Mouse (Mus musculus): ENCODE results near the gene Cdiptos.

Gene Cdiptos

DNA sequence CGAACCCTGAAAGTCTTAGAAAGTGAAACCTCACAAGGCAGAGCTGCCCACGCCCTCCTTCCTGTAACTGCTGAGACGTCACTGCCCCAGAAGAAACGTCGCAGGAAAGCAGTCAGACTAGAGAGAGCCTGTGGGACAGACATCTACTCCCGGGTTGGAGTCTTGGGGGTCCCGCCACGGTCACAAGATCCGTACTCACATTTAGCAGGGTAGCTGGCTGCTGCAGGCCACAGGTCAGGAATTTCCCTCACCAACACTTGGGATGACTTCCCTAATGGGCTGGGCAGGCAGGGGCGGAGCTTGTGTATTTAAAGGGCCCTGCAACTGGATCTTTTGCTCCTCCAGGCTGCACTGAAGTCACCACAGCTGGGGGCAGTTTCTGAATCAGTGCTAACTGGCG lies 38.4 kb upstream of the Cdiptos start, which contains the start of gene Mvp:
Mvp (minus strand) TSS at position 302 of the 400 bp plus-strand sequence.
- peak; percentile 85 for DNase-seq (ENCODE audit: low read depth, low spot score)

DNA sequence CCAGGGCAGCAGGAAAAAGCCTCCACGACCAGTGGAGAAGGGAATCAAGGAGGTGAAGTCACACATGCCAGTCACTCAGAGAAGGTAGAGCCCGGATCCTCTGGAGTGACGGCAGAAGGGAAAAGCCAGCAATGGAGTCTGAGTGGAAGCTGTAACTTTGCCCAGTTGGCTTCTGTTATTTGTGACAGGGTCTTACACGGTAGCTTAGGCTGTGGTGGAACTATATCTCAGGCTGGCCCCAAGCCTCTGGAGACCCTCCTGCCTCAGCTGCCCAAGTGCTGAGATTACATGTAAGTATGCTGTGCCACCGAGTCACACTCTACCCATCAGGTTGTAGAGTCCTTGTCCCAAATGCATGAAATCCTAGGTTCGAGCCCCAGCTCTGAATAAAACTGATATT lies 37.5 kb upstream of the Cdiptos start:
- DNase-seq (ENCODE audit: low read depth, low spot score) = no peak

DNA sequence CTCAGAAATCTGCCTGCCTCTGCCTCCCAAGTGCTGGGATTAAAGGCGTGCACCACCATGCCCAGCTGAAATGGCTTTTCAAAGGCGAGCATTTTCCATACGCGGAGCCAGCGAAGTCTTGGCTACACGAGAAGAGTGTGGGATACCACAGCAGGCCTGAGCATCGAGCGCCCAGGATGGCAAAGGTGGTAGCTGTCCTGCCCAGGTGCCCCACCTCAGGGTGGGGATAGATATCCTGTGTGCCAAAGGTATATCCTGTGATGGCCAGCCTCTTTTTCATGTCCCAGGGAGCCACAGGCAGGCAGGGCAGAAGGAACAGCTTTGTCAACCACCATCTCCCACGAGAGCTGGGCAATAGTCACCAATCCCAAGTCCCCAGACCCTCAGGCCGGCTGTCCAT lies 36.9 kb upstream of the Cdiptos start:
- DNase-seq (ENCODE audit: low read depth, low spot score) = no peak

DNA sequence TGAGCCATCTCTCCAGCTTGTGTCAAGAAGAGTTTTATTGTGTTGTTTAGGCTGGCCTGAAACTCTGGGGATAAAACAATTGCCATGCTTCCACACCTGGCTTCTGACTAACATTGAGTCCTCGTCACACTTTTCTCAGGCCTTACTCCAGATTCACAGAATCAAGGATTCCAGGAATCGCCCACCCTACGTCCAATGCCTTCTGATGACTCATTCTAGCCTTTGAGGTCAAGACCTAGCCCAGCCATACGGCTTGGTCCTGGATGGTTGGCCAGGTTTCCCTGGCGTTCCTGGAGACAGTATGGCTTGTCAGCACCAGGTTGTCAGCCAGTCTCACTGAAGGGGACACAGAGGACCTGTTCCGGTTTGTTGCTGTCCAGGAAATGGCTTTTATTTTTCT lies 36.5 kb upstream of the Cdiptos start:
- DNase-seq (ENCODE audit: low read depth, low spot score) = no peak

DNA sequence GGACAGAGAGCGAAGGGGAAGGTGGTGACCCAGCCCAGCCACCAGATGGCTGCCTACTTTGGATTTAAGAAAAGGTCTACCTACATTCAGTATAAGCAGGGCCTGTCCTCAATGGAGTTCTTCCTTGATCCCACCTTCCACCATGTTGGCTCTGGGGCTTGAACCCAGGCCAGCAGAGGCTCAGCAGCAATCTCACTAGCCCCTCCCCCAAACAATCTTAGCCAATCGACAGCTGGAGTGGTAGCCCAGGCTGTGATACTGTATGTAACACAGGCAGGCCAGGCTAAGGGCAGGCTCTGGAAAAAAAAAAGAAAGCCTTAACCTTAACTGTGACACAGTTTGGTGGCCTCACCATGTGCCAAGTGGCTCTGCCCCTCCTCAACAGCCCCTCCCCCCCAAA lies 35.8 kb upstream of the Cdiptos start:
- DNase-seq (ENCODE audit: low read depth, low spot score) = no peak

DNA sequence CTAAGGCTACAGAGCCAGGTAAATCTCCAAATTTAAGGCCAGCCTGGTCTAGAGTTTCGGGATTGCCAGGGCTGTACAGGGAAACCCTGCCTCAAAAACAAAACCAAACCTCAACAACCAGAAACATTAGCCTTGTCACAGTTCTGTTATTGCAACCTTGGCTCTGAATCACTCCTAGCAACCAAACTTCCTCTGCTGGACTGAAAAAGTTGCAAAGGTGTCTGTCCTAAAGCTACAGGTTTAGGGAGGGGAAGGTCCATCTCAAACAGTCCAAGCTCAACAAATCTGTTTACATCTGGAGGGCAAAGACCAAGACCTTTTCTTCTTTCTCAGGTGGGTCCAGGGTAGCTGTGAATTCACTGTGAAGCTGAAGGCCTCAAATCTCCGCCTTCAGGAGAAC lies 35.2 kb upstream of the Cdiptos start:
- DNase-seq (ENCODE audit: low read depth, low spot score) = no peak

DNA sequence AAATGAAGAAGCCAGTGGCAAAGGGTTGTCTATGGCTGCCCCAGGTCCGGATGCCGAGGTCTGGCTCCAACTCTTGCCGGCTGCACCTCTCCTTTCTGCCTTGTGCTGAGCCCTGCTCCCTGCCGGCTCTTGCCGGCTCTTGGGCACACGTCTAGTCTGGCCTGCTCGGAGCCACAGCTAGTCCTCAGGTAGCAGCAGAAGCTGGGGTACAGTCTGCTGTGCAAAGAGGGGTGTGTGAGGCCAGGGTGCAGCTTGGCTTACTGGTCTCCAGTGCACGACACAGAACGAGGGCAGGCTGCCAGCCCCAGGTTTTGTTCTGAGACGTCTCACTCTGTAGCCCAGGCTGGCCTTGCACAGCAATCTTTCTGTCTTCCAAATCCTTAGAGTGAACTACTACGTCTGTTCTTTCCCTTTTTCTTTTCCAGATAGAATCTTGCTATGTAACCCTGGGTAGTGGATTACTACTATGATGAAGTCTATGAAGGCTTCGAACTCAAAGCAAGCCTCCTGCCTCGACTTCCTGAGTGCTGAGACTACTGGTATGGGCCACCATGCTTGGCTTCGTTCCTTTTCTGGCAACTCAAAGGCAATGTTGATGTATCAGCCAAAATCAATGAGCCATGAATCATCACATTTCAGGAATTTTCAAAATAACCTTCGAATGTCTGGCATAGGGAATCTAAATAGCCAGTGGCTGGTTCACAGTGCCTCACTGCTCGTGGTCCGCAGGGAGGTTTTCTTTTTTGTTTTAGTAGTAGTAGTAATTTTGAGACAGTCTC lies 33.6 kb upstream of the Cdiptos start:
- no peak for DNase-seq (ENCODE audit: low read depth, low spot score)

DNA sequence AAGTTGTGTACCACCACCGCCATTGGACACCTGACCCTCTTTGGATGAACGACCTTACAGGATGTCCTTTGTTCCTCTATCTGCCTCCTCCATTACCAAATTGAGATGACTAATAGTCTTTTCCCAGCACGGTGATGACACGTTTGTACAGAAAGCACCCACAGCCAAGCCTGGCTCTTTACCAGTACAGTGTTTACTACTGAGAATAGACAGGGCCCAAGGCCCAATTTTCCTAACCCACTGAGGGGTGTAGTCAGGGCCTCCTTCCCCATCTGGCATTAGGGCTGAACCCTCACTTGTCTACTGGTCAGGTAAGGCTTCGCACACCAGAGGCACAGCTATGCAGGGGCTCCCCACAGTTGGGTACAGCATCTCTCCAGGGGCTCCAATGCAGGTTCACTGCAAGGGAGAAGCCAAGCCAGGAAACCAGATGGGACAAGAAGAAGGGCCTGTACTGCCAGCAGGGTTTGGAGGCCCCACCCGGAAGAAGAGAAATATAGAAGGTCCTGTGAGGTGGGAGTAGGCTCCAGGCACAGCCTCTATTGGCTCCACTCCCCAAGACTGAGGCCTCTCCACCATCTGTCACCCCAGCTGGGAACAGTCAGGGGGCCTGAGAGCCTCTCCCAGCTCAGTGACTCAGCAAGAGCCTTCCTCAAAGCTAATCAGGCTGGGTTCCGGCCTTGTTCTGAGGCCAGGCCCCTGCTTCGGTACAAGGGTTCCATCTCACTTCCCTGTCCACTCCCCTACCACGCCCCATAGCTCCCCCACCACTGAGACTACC lies 32.5 kb upstream of the Cdiptos start:
- peak; percentile 45 for DNase-seq (ENCODE audit: low read depth, low spot score)

DNA sequence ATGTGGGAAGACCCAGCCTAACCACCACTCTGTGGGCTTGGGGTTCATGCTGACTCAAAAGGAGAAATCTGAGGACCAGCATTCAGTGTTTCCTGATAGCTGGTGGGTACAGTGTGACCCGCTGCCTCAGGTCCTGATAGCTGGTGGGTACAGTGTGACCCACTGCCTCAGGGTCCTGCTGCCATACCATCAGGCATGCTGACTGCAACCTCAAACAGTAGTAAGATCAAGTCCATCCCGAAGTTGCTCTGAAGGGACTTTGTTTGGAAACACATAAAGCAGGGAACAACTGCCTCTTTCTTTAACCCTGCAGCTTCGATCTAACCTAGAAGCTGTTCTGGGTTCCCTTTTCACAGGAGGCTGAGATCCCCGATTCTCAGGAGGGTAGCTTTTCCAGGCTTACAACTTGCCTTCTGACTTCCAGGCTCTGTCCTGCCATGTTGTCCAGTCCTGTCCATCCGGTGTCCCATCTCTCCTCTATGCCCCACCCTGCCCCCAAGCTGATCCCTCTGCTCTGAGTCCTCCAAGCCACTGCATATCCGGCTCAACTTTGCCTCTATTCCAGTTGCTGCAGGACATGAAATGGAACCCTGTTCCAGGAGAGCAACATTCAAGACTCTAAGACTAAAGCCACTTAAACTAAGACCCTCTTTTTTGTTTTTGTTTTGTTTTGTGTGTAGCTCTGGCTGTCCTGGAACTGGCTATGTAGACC lies 31.6 kb upstream of the Cdiptos start:
- no peak for DNase-seq (ENCODE audit: low read depth, low spot score)

DNA sequence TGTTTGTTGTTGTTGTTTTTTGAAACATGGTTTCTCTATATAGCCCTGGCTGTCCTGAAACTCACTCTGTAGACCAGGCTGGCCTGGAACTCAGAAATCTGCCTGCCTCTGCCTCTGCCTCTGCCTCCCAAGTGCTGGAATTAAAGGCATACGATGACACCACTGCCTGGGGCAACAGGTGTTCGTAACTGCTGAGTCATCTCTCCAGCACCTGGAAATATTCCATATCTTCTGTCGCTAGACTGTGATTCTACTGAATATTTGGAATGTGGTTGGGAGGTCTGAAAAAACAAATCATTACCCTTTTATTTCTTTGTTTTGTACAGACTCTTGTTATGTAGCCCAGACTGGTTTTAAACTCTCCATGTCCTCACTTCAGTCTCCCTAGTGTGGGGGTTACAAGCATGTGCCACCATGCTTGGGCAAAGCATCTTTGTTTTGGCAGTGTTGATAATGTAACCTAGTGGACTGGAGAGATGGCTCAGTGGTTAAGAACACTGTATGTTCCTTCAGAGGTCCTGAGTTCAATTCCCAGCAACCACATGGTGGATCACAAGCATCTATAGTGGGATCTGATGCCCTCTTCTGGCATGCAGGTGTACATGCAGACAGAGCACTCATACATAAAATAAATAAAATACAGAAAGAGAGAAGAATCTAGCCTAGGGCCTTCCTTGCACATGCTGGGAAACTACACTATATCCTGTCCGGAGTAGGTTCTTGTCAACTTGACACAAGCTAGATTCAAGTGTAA lies 28.4 kb upstream of the Cdiptos start:
- peak; percentile 39 for DNase-seq (ENCODE audit: low read depth, low spot score)

DNA sequence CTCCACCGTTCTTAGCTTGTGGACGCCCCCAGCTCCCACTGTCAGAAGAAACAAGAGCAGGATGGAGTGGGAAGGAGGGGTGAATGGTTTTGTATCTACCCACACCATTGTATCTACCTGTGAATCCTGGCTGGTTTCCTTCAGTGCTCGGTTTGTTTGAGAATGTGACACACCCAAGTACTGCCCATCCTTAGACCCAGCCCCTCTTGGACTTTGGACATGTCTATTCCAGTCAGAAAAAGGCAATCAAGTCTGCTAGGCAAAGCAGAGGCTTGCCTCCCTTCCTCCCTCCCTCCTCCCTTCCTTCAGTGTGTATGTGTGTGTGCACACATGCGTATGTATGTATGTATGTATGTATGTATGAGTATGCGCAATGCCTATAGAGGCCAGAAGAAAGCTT lies 27.7 kb upstream of the Cdiptos start:
- DNase-seq (ENCODE audit: low read depth, low spot score) = no peak

DNA sequence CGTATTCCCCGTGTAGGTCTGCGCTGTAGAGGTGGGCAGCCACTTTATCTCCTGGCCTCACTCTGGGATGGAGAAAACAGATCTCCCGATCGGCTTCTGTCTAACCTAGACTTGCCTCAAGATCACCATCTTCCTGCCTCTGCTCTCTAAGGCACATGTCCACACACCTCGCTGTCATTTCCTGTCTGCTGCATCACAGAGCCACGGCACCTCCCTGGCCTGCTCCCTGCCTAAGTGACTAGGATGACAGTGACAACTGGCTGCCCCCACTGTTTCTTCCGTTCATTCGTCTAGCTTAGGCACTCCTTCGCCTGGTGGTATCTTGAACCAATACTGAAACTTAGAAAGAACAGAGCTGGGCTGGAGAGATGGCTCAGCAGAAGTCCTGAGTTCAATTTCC lies 23.7 kb upstream of the Cdiptos start:
- no peak for DNase-seq (ENCODE audit: low read depth, low spot score)

DNA sequence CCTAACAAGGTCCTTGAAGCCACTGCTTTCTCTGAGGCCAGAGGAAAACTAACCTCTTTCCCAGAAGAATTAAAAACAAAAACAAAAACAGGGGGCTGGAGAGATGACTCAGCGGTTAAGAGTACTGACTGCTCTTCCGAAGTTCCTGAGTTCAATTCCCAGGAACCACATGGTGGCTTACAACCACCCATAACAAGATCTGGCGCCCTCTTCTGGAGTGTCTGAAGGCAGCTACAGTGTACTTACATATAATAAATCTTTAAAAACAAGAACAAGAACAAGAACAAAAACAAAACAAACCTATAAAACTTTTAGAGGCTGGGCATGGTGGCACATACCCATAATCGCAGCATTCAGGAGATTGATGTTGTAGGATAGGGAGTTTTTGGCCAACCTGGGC lies 20.6 kb upstream of the Cdiptos start:
- DNase-seq (ENCODE audit: low read depth, low spot score) = no peak

DNA sequence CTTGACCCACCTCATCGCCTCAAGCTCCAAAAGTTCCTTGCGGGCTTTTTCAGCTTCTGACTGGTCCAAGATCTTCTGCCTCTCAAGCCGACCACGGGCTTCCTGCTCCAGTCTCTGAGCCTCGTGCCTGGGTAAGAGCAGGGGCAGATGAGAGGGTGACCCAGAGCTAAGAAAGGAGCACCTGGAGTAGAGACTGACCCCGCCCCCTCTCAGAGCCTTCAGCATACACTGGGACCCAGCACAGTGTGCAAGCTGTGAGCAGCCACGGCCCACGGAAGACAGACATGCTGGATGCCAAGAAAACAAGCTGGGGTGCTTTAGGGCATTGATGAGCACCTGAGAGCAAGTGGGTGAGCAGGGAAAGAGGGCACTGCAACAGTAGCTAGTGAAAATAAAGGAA lies 12.9 kb upstream of the Cdiptos start:
- no peak for DNase-seq (ENCODE audit: low read depth, low spot score)

DNA sequence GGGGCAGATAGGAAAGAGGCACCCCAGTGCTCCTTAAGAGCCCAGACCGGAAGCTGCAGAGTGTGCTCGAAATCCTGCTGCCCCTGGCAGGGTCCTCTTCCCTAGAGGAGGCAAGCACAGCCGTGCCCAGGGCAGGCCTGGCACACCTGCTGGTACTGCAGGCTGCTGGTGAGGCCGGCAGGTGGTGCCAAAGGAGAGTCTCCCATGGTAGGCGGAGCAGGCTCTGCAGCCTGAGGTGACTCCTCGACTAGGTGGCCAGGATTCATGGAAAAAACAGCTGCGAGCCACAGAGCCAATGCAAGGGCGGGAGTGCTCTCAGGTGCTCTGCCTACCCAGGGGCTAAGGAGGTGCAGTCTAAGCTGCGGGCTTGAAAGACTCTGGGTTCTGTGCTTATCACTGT lies 10.4 kb upstream of the Cdiptos start:
- DNase-seq (ENCODE audit: low read depth, low spot score) = no peak

DNA sequence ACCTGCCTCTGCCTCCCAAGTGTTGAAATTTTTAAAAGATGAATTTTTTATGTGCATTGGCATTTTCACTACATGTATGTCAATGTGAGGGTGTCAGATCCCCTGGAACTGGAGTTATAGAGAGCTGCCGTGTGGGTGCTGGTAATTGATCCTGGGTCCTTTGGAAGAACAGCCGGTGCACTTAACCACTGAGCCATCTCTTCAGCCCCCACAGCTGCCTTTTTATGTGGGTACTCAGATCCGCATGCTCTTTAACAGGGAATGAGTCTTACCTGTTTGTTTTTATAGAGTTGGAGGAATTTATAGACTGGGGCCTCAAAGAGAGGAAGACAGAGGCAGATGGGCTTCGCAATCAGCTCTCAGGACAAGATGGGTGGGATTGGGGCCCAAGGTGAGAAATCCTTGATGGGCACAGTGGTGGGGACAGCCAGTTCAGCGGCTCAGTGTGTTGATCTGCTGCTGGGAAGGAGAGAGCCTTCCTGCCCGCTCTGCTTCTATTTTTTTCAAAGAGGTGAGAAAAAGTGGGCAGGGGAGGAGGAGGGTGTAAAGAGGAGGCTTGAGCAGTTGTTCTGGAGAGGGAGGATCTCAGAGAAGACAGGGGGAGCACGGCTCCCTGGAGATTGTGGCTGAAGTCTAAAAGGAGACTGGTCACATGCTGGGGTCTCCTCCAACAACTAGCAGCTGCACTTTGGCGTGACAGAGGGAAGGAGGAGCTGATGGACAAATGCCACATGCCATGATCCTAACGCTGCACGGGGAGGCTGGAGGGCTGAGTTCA lies 9.0 kb upstream of the Cdiptos start:
- DNase-seq (ENCODE audit: low read depth, low spot score) = no peak

DNA sequence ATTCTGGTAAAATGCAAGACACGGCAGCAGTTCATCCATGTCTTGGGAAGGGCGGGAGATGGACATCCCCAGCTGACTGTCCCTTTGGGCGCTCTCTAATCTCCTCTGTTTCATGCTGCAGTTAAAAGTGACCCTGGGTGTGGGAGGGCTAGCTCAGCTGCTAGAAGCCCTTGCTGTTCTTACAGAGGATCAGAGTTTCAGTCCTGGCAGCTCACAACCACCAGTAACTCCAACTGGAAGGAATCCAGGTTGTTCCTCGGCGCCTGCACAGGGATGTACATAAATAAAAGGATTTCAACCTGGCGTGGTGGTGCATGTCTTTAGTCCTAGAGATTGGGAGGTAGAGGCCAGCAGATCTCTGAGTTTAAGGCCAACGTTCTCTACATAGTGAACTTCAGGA lies 7.2 kb upstream of the Cdiptos start:
- no peak for DNase-seq (ENCODE audit: low read depth, low spot score)

DNA sequence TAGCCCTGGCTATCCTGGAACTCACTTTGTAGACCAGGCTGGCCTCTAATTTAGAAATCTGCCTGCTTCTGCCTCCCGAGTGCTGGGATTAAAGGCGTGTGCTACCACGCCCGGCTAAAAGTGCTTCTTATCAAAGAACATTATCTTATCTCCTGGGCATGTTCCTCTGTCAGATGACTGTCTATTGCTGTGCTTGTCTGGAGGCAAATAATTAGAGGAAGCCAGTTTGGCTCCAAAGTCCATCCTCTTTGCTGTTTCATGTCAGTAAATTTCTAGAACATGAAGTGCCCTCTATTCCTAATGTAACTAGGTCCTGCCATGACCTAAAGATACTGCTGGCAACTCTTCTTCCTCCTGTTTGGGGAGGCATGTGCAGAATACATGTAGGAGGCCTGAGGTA lies 6.2 kb upstream of the Cdiptos start:
- DNase-seq (ENCODE audit: low read depth, low spot score) = no peak

DNA sequence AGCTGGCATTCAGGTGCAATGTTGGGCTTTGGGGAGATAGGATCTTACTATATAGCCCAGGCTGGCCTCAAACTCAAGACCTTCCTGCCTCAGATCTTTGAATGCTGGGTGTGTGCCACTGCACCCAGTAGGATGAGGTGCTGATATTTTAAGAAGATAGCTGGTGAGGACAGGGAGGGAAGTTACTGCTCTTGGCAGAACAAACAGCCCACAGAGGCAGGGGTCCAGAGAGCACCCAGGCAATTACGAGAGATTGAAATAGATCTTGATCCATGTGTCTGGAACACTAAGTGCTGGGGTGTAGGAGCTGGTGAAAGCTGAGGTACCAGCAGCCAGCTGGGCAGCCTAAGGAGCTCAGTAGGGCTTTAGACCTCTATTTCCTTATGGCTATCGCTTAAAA lies 5.7 kb upstream of the Cdiptos start:
- no peak for DNase-seq (ENCODE audit: low read depth, low spot score)

DNA sequence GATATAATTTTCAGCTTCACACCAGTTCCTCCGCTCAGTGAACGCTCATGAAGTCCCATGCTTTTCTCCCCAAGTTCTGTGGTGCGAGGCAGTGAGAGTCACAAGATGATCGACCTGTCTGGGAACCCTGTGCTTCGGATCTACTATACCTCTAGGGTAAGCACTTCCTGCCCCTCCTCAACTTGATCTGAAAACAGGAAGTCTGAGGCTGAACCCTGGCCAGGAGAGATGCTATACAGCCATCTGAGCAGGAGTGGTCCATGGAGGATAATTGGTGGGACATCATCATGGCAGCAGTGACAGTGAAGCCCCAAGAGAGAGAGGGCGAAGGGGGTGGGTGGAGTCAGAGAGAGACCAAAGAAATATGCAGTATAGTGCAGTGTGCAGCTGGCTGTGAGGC lies 2.9 kb upstream of the Cdiptos start:
- no peak for DNase-seq (ENCODE audit: low read depth, low spot score)

DNA sequence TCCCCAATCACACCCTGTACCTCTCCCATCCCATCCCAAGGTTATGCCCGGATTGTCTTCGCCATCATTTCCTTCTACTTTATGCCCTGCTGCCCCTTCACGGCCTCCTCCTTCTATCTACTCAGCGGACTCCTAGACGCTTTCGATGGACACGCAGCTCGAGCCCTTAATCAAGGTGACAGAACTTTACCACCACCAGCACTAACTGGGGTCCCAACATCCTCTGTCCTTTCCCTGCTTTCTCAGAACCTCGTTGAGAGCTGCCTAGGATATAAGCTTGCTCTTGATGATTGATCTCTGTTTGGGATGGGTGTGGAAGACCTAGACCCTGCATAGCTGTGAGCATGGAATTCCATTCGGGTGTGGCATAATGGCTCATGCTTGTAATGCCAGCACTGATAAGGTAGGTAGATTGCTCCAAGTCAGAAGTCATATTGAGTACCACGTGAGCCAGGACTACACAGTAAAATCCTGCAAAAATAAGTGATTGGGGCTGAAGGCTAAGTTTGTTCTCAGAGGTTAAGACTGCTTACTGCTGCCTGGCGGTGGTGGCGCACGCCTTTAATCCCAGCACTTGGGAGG lies 1.1 kb upstream of the Cdiptos start:
- DNase-seq (ENCODE audit: low read depth, low spot score) = no peak

Measured in A20 (cell line).